In the genomic region with DNA sequence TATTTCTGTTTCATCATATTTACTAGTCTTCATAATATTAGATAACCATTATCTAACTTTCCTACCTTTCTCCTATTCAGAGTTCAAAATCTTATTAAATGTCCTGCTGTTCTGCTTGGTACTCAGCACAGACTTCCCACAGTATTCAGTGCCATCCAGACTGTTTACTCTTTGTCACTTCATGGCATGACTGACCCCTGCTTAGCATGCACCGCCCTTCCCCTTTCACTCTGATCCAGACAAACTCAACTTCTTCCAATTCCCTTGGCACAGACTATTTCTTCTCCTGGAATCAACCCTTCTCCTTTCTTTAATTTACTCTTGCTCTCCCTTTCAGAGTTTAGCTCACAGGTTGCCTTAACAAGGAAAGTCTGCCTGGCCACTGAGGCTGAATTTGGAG, we compare ENCODE assay signal across 21 mouse cellular contexts.
DNase-seq lines count a peak whose midpoint lies in the region; ATAC-seq and TF ChIP-seq lines count a peak whose summit lies in the region.
"Had no signal": no experiment of that assay in that cellular context is flagged by ENCODE, and none has a peak within 500 bp of the region (broad histone marks: within the 10 kb centered on the region; RNA-seq: fewer than 3 reads in every experiment).

No protein-coding gene starts in this region.

- peak; percentile 2 for DNase-seq in cerebellum, adult 9-10 months
- no peak for DNase-seq in cerebellum, postnatal 36 days
- DNase-seq in midbrain, embryonic 14.5 days = peak; percentile 5
- DNase-seq in midbrain, embryonic 11.5 days (ENCODE audit: low spot score, missing footprints) = no peak
- DNase-seq in brain, embryonic 14.5 days (ENCODE audit: low read depth) = peak; percentile 24
- DNase-seq: adrenal gland, postnatal 14 days; B cell, adult 2 months; embryo, embryonic 11 days; gastrocnemius, postnatal 36 days; heart, adult 11 months; heart, postnatal 4 days had no signal

- ATAC-seq in hindbrain, embryonic 16.5 days = peak; percentile 79; the same call in 1 of the 2 replicates
- no peak for ATAC-seq in hindbrain, embryonic 13.5 days (ENCODE audit: low FRiP score)
- ATAC-seq in midbrain, embryonic 14.5 days (ENCODE audit: low FRiP score, low TSS enrichment) = no peak
- no peak for ATAC-seq in midbrain, embryonic 11.5 days (ENCODE audit: low FRiP score)
- ATAC-seq: CD4-positive, CD25-positive, alpha-beta regulatory T cell, adult 4 months; forebrain, embryonic 14.5 days; intestine, embryonic 15.5 days had no signal

- H3K4me1 ChIP-seq in hindbrain, embryonic 16.5 days (ENCODE audit: control insufficient read depth, insufficient read depth, low read depth, low read length) = no peaks in the 10 kb centered on the region
- no peaks in the 10 kb centered on the region for H3K4me1 ChIP-seq in hindbrain, embryonic 13.5 days (replicated peaks)
- no peaks in the 10 kb centered on the region for H3K4me1 ChIP-seq in midbrain, embryonic 14.5 days (ENCODE audit: control insufficient read depth, insufficient read depth, low read length)
- H3K4me1 ChIP-seq in midbrain, embryonic 11.5 days (ENCODE audit: control insufficient read depth, insufficient read depth, low read length) = no peaks in the 10 kb centered on the region
- H3K4me1 ChIP-seq: embryonic facial prominence, embryonic 15.5 days; forebrain, embryonic 10.5 days; heart, embryonic 13.5 days; intestine, embryonic 15.5 days had no signal

- no peak for TF ChIP-seq CTCF in brain, embryonic 14.5 days (IDR thresholded peaks at IDR 0.05; ENCODE audit: borderline replicate concordance, extremely low read depth, insufficient read depth, insufficient read length)

- H3K9me3 ChIP-seq in hindbrain, embryonic 16.5 days (ENCODE audit: control insufficient read depth, low read length) = no peaks in the 10 kb centered on the region
- H3K9me3 ChIP-seq in hindbrain, embryonic 13.5 days = no peaks in the 10 kb centered on the region
- H3K9me3 ChIP-seq in midbrain, embryonic 14.5 days (ENCODE audit: control insufficient read depth, low read length) = no peaks in the 10 kb centered on the region
- H3K9me3 ChIP-seq in midbrain, embryonic 11.5 days (ENCODE audit: control insufficient read depth, low read length) = no peaks in the 10 kb centered on the region
- H3K9me3 ChIP-seq: embryonic facial prominence, embryonic 15.5 days; forebrain, embryonic 10.5 days; G1E; intestine, embryonic 15.5 days had no signal

- WGBS in hindbrain, embryonic 16.5 days = 58% methylated on average over 1 of the region's 1 CpGs
- WGBS in hindbrain, embryonic 13.5 days = 69% methylated on average over 1 of the region's 1 CpGs
- WGBS in midbrain, embryonic 14.5 days = 83% methylated on average over 1 of the region's 1 CpGs
- 78% methylated on average over 1 of the region's 1 CpGs for WGBS in midbrain, embryonic 11.5 days

- TF ChIP-seq POLR2A in brain, embryonic 14.5 days (IDR thresholded peaks at IDR 0.05; ENCODE audit: borderline replicate concordance, extremely low read depth, insufficient read depth, insufficient read length, poor library complexity, severe bottlenecking) = no peak

- H3K9ac ChIP-seq in hindbrain, embryonic 16.5 days (ENCODE audit: low read depth, low read length) = no peak overlapping the region
- H3K9ac ChIP-seq in hindbrain, embryonic 13.5 days = no peak overlapping the region
- no peak overlapping the region for H3K9ac ChIP-seq in midbrain, embryonic 14.5 days (replicated peaks; ENCODE audit: low read length)
- no peak overlapping the region for H3K9ac ChIP-seq in midbrain, embryonic 11.5 days (ENCODE audit: low read length)
- H3K9ac ChIP-seq: embryonic facial prominence, embryonic 15.5 days; heart, embryonic 13.5 days; intestine, embryonic 15.5 days had no signal

- no peak overlapping the region for H3K4me3 ChIP-seq in hindbrain, embryonic 16.5 days (ENCODE audit: low read length)
- no peak overlapping the region for H3K4me3 ChIP-seq in hindbrain, embryonic 13.5 days
- no peak overlapping the region for H3K4me3 ChIP-seq in midbrain, embryonic 14.5 days (replicated peaks; ENCODE audit: low read depth, low read length)
- H3K4me3 ChIP-seq in midbrain, embryonic 11.5 days (ENCODE audit: low read depth, low read length) = no peak overlapping the region
- H3K4me3 ChIP-seq: embryonic facial prominence, embryonic 15.5 days; erythroblast, embryonic 14.5 days; forebrain, embryonic 10.5 days; heart, embryonic 13.5 days; intestine, embryonic 15.5 days had no signal

- no peak overlapping the region for H3K4me2 ChIP-seq in hindbrain, embryonic 16.5 days (ENCODE audit: low read length)
- H3K4me2 ChIP-seq in hindbrain, embryonic 13.5 days = no peak overlapping the region
- no peak overlapping the region for H3K4me2 ChIP-seq in midbrain, embryonic 14.5 days (ENCODE audit: low read length)
- H3K4me2 ChIP-seq in midbrain, embryonic 11.5 days = no peak overlapping the region
- H3K4me2 ChIP-seq: embryonic facial prominence, embryonic 15.5 days; heart, embryonic 13.5 days; intestine, embryonic 15.5 days had no signal

- H3K36me3 ChIP-seq in hindbrain, embryonic 16.5 days (ENCODE audit: control insufficient read depth, insufficient read depth, low read length) = no peaks in the 10 kb centered on the region
- no peaks in the 10 kb centered on the region for H3K36me3 ChIP-seq in hindbrain, embryonic 13.5 days
- no peaks in the 10 kb centered on the region for H3K36me3 ChIP-seq in midbrain, embryonic 14.5 days (ENCODE audit: control insufficient read depth, insufficient read depth, low read length)
- no peaks in the 10 kb centered on the region for H3K36me3 ChIP-seq in midbrain, embryonic 11.5 days (ENCODE audit: control insufficient read depth, insufficient read depth, low read length)
- H3K36me3 ChIP-seq: embryonic facial prominence, embryonic 15.5 days; forebrain, embryonic 10.5 days; G1E; heart, embryonic 13.5 days; intestine, embryonic 15.5 days had no signal

- no peaks in the 10 kb centered on the region for H3K27me3 ChIP-seq in hindbrain, embryonic 16.5 days (replicated peaks; ENCODE audit: control insufficient read depth, insufficient read depth, low read length)
- H3K27me3 ChIP-seq in hindbrain, embryonic 13.5 days = no peaks in the 10 kb centered on the region
- H3K27me3 ChIP-seq in midbrain, embryonic 14.5 days (ENCODE audit: control insufficient read depth, insufficient read depth, low read length) = no peaks in the 10 kb centered on the region
- H3K27me3 ChIP-seq in midbrain, embryonic 11.5 days (ENCODE audit: control insufficient read depth, insufficient read depth, low read length) = no peaks in the 10 kb centered on the region
- H3K27me3 ChIP-seq: embryonic facial prominence, embryonic 15.5 days; heart, embryonic 13.5 days; intestine, embryonic 15.5 days had no signal

- H3K27ac ChIP-seq in hindbrain, embryonic 16.5 days (ENCODE audit: low read depth, low read length) = no peak overlapping the region
- no peak overlapping the region for H3K27ac ChIP-seq in hindbrain, embryonic 13.5 days
- no peak overlapping the region for H3K27ac ChIP-seq in midbrain, embryonic 14.5 days (replicated peaks; ENCODE audit: low read depth, low read length)
- no peak overlapping the region for H3K27ac ChIP-seq in midbrain, embryonic 11.5 days (ENCODE audit: low read depth, low read length)
- H3K27ac ChIP-seq: embryonic facial prominence, embryonic 15.5 days; forebrain, embryonic 10.5 days; heart, embryonic 13.5 days; intestine, embryonic 15.5 days had no signal

Comparison
In these comparisons a context has a peak if more than half of its experiments do, and no peak if none do; other contexts are left out.
1. DNase-seq: peak in cerebellum, adult 9-10 months (single experiment), midbrain, embryonic 14.5 days (single experiment) and brain, embryonic 14.5 days (single experiment); none in cerebellum, postnatal 36 days (0 of 2) and midbrain, embryonic 11.5 days (single experiment).